Mouse (Mus musculus): ENCODE measurements around the gene Rtkn2. TPM values are rescaled to one million over a fixed set of nuclear protein-coding genes. Genes with fewer than 3 reads are reported as not detected.

The Rtkn2 gene
- polyA plus RNA-seq, 1 experiment from 2014 or later = 20.5 TPM

DNA sequence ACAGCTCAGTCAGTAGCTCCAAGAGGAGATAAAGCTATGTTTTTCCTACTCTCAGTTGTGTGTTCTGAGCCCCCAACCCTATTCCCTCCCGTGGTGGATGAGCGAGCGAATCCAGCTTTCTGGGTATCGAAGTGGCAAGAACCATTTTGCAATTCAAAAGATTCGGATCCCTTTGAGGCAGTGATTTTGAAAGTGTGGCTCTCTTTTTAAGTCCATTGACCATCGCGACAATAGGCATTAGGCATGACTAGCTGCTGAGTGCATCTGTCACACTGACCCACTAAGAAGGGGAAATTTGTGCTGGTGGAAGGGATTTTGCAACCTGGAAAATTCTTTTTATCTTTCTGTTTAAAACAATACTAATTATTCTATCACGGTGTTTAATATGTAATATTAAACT lies 15.3 kb upstream of the Rtkn2 start:
- Histone ChIP-seq H3K27me3 (peaks cover 10% of the 10 kb centered on the region; the same call in 1 of the 2 replicates), H3K4me2 (replicated peaks) (no peak overlapping the region), H3K9me3 (no peaks in the 10 kb centered on the region), H3K9ac (replicated peaks) (no peak overlapping the region), H3K4me1 (peaks cover 24% of the 10 kb centered on the region), H3K4me3 (no peak overlapping the region), H3K27ac (replicated peaks) (no peak overlapping the region), H3K36me3 (no peaks in the 10 kb centered on the region)
- peak; percentile 45; the same call in 1 of the 2 replicates for ATAC-seq (ENCODE audit: low FRiP score, low read depth)
- WGBS = 15% methylated on average over 8 of the region's 8 CpGs

DNA sequence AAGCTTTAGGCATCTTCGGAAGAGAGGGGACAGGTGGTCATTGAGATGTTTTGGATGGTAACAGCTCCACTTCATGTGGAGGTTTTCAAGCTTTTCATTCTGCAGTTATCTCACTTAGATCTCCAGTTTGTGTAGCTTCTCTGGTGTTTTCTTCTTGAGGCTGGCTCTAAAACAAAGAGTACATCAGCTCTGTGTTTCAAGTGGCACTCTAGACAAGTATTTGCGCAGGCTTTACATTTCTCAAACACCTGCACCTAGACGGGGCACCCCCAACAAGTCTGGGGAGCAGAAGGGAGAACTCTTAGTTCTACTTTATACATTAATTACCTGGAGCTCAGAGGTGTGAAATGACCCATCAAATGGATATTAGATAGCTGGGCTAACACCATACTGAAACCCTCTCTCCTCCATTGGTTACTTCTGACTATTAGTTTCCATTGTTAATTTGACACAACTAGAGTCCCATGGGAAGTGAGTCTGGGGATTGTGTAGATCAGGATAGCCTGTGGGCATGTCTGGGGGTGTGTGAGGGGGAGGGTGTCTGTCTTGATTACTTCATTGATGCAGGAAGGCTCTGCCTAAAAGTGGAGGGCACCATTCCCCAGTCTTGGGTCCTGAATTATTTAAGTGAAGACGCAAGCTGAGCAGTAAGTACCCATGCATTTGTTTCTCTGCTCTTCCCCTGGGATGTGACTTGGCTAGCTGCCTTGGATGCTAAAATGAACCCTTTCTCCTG lies 14.0 kb upstream of the Rtkn2 start:
- Histone ChIP-seq H3K9me3 (no peaks in the 10 kb centered on the region), H3K4me3 (no peak overlapping the region), H3K36me3 (no peaks in the 10 kb centered on the region), H3K4me2 (replicated peaks) (no peak overlapping the region), H3K9ac (replicated peaks) (no peak overlapping the region), H3K4me1 (peaks cover 24% of the 10 kb centered on the region), H3K27me3 (0 out of 2 replicates have a peak, but pooled peaks cover 6% of the 10 kb centered on the region), H3K27ac (replicated peaks) (peak overlapping the region; percentile 58)
- no peak for ATAC-seq (ENCODE audit: low FRiP score, low read depth)
- WGBS = 79% methylated on average over 4 of the region's 4 CpGs

DNA sequence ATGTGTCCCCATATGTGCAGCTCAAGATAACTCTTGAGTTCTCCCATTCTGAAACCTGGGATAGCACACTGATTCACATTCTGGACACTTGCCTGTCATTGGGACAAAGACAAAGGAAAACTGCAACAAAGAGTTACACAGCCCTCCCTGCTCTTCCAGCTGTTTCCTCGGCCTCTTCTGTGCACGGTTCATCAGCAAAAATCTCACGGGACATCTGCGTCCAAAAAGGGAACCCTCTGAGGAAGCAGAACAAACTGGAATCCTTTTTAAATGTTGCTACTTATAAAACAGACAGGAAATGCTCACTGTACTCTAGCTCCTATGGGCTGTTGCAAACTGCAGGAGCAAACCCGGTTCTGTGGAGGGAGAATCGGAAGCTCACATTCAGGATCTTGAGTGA lies 13.3 kb upstream of the Rtkn2 start:
- no peak overlapping the region for H3K4me3 ChIP-seq
- H3K9me3 ChIP-seq = no peaks in the 10 kb centered on the region
- no peaks in the 10 kb centered on the region for H3K36me3 ChIP-seq
- peak overlapping the region; percentile 58 for H3K27ac ChIP-seq (replicated peaks)
- H3K9ac ChIP-seq (replicated peaks) = no peak overlapping the region
- H3K4me2 ChIP-seq (replicated peaks) = no peak overlapping the region
- ATAC-seq (ENCODE audit: low FRiP score, low read depth) = no peak
- H3K4me1 ChIP-seq = peaks cover 24% of the 10 kb centered on the region
- 29% methylated on average over 6 of the region's 6 CpGs for whole genome bisulfite sequencing
- H3K27me3 ChIP-seq = 0 out of 2 replicates have a peak, but pooled peaks cover 6% of the 10 kb centered on the region

DNA sequence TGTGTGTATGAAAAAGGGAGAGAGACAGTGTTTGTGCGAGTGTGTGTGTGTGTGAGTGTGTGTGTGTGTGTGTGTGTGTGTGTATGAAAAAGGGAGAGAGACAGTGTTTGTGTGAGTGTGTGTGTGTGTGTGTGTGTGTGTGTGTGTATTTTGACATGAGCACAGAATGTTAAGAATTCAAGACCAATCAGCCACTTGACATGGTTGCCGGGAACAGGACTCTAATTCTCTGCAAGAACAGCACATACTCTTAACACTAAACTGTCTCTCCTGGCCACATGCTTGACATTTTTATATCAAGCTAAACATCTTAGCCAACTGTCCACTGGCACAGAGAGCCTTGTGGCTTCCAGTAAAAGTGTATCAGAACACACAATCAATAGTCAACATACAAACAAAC lies 12.4 kb upstream of the Rtkn2 start:
- ATAC-seq (ENCODE audit: low FRiP score, low read depth) = no peak
- Histone ChIP-seq H3K27ac (replicated peaks) (no peak overlapping the region), H3K4me3 (no peak overlapping the region), H3K27me3 (0 out of 2 replicates have a peak, but pooled peaks cover 6% of the 10 kb centered on the region), H3K36me3 (no peaks in the 10 kb centered on the region), H3K4me2 (replicated peaks) (no peak overlapping the region), H3K9me3 (no peaks in the 10 kb centered on the region), H3K4me1 (peaks cover 24% of the 10 kb centered on the region), H3K9ac (replicated peaks) (no peak overlapping the region)
- WGBS = 80% methylated on average over 2 of the region's 2 CpGs

DNA sequence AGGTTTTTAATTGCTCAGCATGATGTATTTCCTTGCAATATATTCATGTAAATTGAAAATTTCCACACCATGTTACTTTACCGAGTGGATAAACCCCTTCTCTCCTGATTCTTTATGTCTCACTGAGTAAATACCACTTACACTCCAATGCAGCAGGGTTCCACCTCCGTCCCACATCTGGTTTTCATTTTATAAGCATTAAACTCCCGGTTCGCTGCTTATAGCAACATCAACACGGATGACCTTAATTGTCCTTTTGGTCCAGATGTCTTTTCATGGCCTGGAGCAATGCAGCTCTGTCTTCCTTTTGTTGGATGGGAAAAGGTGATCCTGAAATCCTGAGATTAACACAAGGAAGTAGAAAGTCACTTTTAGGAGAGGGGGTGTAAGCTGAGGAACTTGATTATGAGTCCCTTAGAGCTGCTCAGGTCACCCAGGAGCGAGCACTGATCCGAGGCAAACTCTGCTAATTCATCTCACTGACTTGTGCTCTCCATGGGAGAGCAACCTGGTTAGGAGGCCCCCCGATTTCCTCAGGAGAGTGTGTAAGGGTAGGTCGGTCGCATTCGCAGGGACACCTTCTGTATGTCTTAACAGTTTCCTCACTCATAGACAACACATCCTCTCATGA lies 8.1 kb upstream of the Rtkn2 start:
- ATAC-seq (ENCODE audit: low FRiP score, low read depth) = no peak
- Histone ChIP-seq H3K9me3 (no peaks in the 10 kb centered on the region), H3K4me3 (no peak overlapping the region), H3K27ac (replicated peaks) (no peak overlapping the region), H3K36me3 (no peaks in the 10 kb centered on the region), H3K4me1 (no peaks in the 10 kb centered on the region), H3K27me3 (no peaks in the 10 kb centered on the region), H3K4me2 (replicated peaks) (no peak overlapping the region), H3K9ac (replicated peaks) (no peak overlapping the region)
- WGBS = 67% methylated on average over 11 of the region's 11 CpGs

DNA sequence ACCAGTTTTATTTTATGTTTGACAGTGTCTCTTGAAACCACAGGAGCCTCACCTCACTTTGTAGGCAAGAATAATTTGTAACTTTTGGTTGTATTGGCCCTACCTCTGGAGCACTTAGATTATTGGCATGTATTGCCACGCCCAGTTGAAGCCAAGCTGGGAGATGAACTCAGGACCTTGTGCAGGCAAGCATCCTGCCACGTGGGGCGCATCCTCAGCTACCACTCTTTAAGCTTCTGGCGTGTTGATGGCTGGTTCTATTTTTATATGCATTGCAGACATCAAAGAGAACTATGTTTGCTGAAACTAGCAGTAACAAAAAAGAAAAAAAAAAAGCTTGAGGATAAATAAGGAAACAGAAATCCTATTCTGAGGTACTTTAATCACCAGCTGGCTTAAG lies 2.1 kb upstream of the Rtkn2 start:
- Histone ChIP-seq H3K4me1 (0 out of 2 replicates have a peak, but pooled peaks cover 5% of the 10 kb centered on the region), H3K27me3 (no peaks in the 10 kb centered on the region), H3K9ac (replicated peaks) (no peak overlapping the region), H3K9me3 (no peaks in the 10 kb centered on the region), H3K36me3 (no peaks in the 10 kb centered on the region), H3K4me3 (no peak overlapping the region), H3K4me2 (replicated peaks) (no peak overlapping the region), H3K27ac (replicated peaks) (no peak overlapping the region)
- ATAC-seq (ENCODE audit: low FRiP score, low read depth) = no peak
- 62% methylated on average over 4 of the region's 4 CpGs for WGBS

DNA sequence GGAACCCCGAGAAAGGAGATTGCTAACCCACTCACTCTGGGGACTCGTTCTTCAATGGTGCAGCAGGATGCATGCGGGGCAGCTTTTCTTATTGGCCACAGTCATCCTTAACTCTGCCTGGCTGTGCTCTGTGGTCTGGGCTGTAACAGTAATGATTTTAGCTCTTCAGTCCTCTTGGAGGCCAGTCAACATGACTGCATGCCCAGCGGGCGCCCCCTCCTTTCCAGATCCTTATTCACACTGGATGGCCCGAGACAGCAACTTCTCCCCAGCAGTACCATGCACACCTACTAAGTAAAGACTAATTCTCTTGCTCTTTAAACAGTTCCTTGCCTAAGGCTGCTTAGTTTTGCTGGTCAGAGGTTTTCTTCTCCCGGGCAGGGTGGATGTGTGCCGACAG lies 4.4 kb downstream of the Rtkn2 start:
- Histone ChIP-seq H3K4me1 (peaks cover 10% of the 10 kb centered on the region; the same call in 1 of the 2 replicates), H3K4me2 (replicated peaks) (no peak overlapping the region), H3K9ac (replicated peaks) (no peak overlapping the region; the same call in 1 of the 2 replicates), H3K27ac (replicated peaks) (no peak overlapping the region), H3K36me3 (peaks cover 9% of the 10 kb centered on the region; the same call in 1 of the 2 replicates), H3K9me3 (no peaks in the 10 kb centered on the region), H3K4me3 (no peak overlapping the region), H3K27me3 (no peaks in the 10 kb centered on the region; the same call in 1 of the 2 replicates)
- 91% methylated on average over 8 of the region's 8 CpGs for WGBS
- ATAC-seq (ENCODE audit: low FRiP score, low read depth) = no peak

DNA sequence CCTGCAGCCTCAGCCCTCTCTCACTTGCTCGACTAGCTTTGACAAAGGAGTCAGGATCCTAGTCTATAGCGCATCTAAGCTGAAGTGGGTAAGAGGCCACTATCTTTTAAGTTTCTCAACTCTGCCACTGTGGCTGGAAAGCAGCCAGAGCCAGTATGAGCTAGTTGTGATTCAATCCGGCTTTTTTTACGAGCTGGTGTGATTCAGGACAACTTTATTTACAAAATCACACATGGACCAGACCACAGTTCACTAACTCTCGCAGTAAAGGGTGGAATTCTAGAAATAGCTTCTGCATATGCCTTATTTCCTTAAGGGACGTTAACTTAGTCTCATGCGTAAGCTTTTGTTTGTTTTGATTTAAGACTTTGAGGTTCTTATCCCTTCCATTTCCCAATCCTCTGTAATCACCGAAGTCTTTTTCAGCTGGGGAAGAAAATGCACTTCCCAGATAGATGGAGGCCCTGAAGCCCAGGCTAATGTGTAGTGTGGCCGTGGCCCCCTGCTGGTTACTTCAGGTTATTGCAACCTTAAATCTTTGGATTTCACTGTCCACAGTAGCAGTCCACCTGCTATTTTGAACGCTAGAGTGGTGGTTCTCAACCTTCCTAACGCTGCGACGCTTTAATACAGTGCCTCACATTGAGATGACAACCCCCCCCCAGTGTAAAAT lies 5.0 kb downstream of the Rtkn2 start:
- Histone ChIP-seq H3K4me3 (no peak overlapping the region), H3K36me3 (peaks cover 10% of the 10 kb centered on the region; the same call in 1 of the 2 replicates), H3K4me1 (peaks cover 10% of the 10 kb centered on the region; the same call in 1 of the 2 replicates), H3K27me3 (no peaks in the 10 kb centered on the region; the same call in 1 of the 2 replicates), H3K9ac (replicated peaks) (no peak overlapping the region; the same call in 1 of the 2 replicates), H3K4me2 (replicated peaks) (no peak overlapping the region), H3K27ac (replicated peaks) (no peak overlapping the region), H3K9me3 (no peaks in the 10 kb centered on the region)
- WGBS = 53% methylated on average over 13 of the region's 13 CpGs
- 0 out of 2 replicates have a peak, but pooled peaks have one; percentile 24 for ATAC-seq (ENCODE audit: low FRiP score, low read depth)

DNA sequence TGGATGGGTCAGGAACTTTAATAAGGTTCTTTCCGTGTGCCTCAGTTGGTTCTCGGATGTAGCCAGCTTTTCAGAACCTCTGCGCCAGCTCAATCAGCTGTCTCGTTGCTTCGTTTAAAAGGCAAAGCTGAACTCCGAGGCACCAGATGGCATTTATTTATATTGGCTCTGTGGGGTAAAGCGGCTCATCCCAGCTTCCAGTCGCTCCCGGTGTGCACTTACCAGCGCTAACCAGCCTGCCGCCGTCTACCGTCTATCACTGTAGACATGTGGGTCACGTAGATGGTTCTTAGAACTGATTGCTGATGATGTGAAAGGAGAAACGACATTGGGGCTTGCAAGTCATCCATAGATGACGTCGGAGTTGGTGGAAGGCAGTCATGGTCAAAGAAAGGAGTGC lies 5.7 kb downstream of the Rtkn2 start:
- H3K4me1 ChIP-seq = peaks cover 10% of the 10 kb centered on the region; the same call in 1 of the 2 replicates
- no peak for ATAC-seq (ENCODE audit: low FRiP score, low read depth)
- H3K4me3 ChIP-seq = no peak overlapping the region
- H3K9ac ChIP-seq (replicated peaks) = no peak overlapping the region
- no peaks in the 10 kb centered on the region; the same call in 1 of the 2 replicates for H3K27me3 ChIP-seq
- peaks cover 16% of the 10 kb centered on the region for H3K36me3 ChIP-seq
- H3K27ac ChIP-seq (replicated peaks) = no peak overlapping the region
- no peak overlapping the region for H3K4me2 ChIP-seq (replicated peaks)
- WGBS = 88% methylated on average over 17 of the region's 17 CpGs
- H3K9me3 ChIP-seq = no peaks in the 10 kb centered on the region

DNA sequence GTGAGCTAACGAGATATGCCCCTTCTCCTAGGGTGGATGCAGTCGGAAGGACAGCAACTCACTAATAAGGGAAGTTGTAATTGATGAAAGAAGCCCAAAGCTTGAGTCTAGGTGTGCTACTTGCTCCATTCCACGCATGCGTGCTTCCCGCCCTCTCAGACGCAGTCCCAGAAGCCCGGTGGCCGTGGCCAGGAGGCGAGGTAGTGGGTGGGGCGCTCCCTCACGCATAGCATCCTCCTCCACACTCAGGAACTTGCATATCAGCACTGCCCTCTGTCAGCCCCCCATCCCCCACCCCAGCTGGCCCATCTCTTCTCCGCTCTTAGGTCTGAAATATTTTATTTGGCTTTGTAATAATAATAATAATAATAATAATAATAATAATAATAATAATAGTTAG lies 16.0 kb downstream of the Rtkn2 start:
- no peak overlapping the region for H3K4me2 ChIP-seq (replicated peaks)
- H3K9me3 ChIP-seq = no peaks in the 10 kb centered on the region
- no peak for ATAC-seq (ENCODE audit: low FRiP score, low read depth)
- WGBS = 74% methylated on average over 12 of the region's 12 CpGs
- no peak overlapping the region for H3K4me3 ChIP-seq
- H3K4me1 ChIP-seq = 0 out of 2 replicates have a peak, but pooled peaks cover 5% of the 10 kb centered on the region
- H3K36me3 ChIP-seq = peaks cover 33% of the 10 kb centered on the region
- H3K27me3 ChIP-seq = no peaks in the 10 kb centered on the region
- H3K9ac ChIP-seq (replicated peaks) = no peak overlapping the region
- H3K27ac ChIP-seq (replicated peaks) = no peak overlapping the region

DNA sequence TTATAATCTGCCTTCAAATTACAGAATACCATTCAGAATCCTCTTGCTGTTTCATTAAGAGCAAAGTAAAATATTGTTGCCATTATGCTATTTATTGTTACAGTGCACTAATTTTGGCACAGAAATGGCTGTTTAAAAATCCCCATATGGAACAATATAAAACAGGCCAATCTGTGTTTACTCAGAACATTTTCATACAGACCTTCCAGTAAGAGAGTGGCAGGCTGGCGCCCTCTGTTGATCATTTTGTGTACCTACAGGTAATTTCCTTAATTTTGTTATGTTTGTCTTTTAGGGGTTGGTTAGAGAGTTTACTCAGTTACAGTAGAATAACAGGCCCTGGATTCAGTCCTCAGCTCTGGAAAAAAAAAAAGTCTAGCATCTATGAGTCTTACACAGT lies 16.8 kb downstream of the Rtkn2 start:
- Histone ChIP-seq H3K9ac (replicated peaks) (no peak overlapping the region), H3K27me3 (no peaks in the 10 kb centered on the region), H3K36me3 (peaks cover 25% of the 10 kb centered on the region), H3K4me1 (0 out of 2 replicates have a peak, but pooled peaks cover 5% of the 10 kb centered on the region), H3K27ac (replicated peaks) (no peak overlapping the region), H3K9me3 (no peaks in the 10 kb centered on the region), H3K4me2 (replicated peaks) (no peak overlapping the region), H3K4me3 (no peak overlapping the region)
- no peak for ATAC-seq (ENCODE audit: low FRiP score, low read depth)
- 4% methylated on average over 1 of the region's 1 CpGs for WGBS

Measured in midbrain, embryonic 12.5 days (tissue).